Mouse (Mus musculus) cortical plate, adult 2 months (tissue): ENCODE measurements around the gene Mybph.

ENCODE experiments used
- CTCF ChIP-seq: fragments of 200-500 bp; IDR thresholded peaks from 2 replicates; pipeline ENCODE4 v1.5.1; 2011; ENCODE audit warnings: mild to moderate bottlenecking, control low read depth, low read length; ENCODE audit not compliant: insufficient read depth; ENCODE audit errors: extremely low read depth
- POLR2A ChIP-seq: fragments of 200-500 bp; IDR thresholded peaks from 2 replicates; pipeline ENCODE4 v1.6.1; 2011; ENCODE audit warnings: mild to moderate bottlenecking, low read length, control low read depth; ENCODE audit not compliant: insufficient read depth; ENCODE audit errors: extremely low read depth

- TF ChIP-seq CTCF (no peak), POLR2A (no peak)
Measured at GRCm38 (mm10) chr1:134163476-134163875, 29.8 kb upstream of the Mybph start.
